Mouse (Mus musculus) left cerebral cortex, postnatal 36 days (tissue): ENCODE results near the gene Aldoc. TPM values are rescaled to one million over a fixed set of nuclear protein-coding genes. Genes with fewer than 3 reads are reported as not detected.
A peak's percentile ranks its signal among the peaks of the same experiment; 100 is the strongest.

Source experiments
- DNase-seq, 2 experiments: peaks; one replicate each; pipeline ENCODE4 v3.0.0; 2021 to 2022; ENCODE audit warnings: low spot score in 2 of 2, mixed read lengths in 1 of 2
- intact Hi-C: fragments of 180-260 bp; cut with DNase I; formaldehyde crosslinking; loops from one replicate; pipeline ENCODE4 v1.15.1; 2025
- total RNA-seq, 2 experiments: library from RNA; stranded (reverse); gene quantifications; 2 replicates each; pipeline ENCODE4 v1.2.3; 2021

Gene Aldoc
- total RNA-seq, 2 experiments from 2014 or later = 746 to 852 TPM

DNA sequence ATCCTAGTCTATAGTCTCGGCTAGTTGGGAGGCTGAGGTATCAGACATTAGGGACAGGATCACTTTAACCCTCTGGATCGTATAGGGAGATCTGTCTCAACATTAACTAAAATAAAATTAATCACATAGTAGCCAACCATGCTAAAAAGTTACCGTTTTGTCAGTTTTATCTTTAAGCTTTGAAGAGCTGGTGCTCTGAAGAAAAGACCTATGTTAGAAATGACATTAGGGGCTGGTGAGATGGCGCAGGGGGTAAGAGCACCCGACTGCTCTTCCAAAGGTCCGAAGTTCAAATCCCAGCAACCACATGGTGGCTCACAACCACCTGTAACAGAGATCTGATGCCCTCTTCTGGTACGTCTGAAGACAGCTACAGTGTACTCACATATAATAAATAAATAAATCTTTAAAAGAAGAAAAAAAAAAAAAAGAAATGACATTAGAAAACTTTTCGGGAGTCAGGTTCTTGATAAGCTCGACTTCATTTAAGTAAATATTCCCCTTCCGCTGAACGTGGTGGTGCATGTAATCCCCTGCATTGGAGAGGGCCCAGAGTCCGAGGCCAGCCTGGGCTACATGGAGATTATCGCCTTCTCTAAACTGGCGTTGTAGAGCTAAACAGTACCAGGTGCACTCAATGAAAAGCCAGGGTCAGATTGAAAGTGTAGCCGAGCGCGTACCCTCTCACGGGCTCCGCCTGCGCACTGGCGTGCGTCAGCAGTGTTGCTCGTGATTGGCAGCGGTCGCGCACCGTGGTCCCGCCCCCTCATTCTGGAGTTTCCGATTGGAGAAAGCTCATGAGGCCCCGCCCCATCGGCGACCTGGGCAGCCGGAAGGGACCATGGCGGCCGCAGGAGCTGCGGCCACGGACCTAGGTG is 5.1 kb downstream of the Aldoc start, which contains the start of gene Pigs:
TSS of gene Pigs (plus strand) at position 782 of the 878 bp plus-strand sequence.
- intact Hi-C loops = loop anchor here (5.0 kb wide), 1 partner anchor 66 kb away; the partner anchor contains the start of gene 2610507B11Rik
- DNase-seq = peak; percentile 93 to 95

DNA sequence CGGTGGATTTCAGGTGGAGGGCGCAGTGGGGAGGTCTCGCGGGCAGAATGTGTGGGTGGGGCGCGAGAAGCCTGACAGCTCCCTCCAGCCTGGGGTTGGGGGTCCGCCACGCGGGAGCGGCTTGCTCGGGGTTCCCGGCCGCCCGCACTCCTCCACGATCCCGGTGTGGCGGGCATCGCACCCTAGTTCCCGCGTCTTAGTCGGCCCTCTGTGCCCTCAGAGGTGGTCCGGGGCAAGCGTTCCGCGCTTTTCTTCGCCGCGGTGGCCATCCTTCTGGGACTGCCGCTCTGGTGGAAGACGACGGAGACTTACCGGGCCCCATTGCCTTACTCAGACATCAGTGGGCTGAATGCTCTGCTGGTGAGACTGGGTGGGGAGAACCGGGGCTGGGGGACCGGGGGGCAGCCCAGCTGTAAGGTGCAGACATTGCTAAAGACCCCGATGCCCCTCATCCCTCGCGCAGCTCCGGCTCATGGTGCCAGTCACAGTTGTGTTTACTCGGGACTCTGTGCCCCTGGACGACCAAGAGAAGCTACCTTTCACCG is 5.8 kb downstream of the Aldoc start:
- intact Hi-C loops = loop anchor here (5.0 kb wide), 1 partner anchor 66 kb away; the partner anchor contains the start of gene 2610507B11Rik
- no peak for DNase-seq

DNA sequence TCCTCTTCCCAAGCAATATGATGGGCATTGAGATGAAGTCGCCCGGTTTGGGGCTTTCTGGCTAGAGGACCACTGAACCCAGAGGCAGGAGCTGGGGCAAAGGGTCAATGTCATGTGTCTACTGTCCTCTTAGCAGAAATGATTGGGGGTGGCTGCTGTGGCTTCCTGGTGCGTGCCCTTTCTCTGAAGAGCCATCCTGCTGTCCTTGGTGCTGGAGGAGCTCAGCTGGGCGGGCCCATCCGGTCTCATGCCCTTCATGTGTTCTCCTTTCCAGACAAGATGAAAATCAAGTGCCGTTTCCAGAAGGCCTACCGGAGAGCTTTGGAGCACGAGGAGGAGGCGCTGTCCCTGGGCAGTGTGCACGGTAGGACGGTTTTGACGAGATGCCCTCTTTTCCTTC is 9.9 kb downstream of the Aldoc start:
- no peak for DNase-seq
- intact Hi-C loops = no loop called here

DNA sequence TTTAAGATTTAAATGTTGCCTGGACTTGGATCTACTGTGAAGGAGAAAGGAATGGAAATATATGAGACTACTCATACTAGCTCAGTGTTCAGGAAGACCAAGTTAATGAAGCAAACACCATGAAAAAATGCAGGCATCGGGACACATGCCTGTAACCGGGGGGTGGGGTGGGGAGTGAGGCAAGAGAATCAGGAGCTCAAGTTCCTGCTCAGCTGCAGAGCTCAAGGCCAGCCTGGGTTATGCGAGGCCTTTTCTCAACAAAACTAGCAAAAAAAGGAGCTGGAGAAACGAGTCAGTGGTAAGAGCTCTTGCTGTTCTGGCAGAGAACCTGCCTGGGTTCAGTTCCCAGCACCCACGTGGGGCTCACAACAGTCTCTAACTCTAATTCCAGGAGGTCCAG is 11.2 kb downstream of the Aldoc start:
- DNase-seq = no peak
- intact Hi-C loops = no loop called here

GRCm38 (mm10) chr11:78337040-78337439 is 14.3 kb downstream of the Aldoc start:
- no peak for DNase-seq

GRCm38 (mm10) chr11:78341702-78342101 is 18.9 kb downstream of the Aldoc start:
- intact Hi-C loops = loop anchor here (5.0 kb wide), 1 partner anchor 69 kb away; no protein-coding TSS in a partner anchor

More at GRCm38 (mm10) chr11:78337040-78337439, 14.3 kb downstream of the Aldoc start:
- intact Hi-C loops = loop anchor here (5.0 kb wide), 1 partner anchor 50 kb away; no protein-coding TSS in a partner anchor

GRCm38 (mm10) chr11:78343381-78344327 is 20.9 kb downstream of the Aldoc start, which contains the start of gene Unc119:
TSS of gene Unc119 (plus strand) at chr11:78343482.
- intact Hi-C loops = loop anchor here (5.0 kb wide), 1 partner anchor 71 kb away; no protein-coding TSS in a partner anchor
- DNase-seq = peak; percentile 71 to 73

More at GRCm38 (mm10) chr11:78341702-78342101, 18.9 kb downstream of the Aldoc start:
- no peak for DNase-seq

DNA sequence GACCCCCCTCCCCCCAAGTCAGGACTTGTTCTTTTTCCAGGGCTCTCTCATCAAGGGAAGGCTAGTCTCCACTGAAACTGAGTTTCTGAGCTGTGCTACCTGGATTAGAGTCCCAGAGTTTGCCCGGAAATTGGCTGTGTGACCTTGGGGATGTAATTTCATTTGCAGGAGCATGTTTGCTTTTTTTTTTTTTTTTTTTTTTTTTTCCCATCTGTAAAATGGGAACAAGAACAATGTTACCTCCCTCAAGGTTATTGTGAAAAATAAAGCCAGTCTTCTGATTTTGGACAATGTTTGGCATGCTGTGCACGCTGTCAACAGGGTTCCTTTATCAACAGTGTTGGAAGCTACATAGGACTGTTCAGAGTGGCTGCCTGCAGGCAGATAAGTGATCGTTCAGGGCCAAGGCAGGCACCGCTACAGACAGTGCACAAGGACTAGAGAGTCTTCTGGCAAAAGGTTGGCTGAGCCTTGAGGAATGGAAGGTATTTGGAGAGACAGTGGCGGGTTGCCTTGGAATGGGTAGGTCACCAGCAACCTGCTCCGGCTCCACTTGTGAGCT is 21.6 kb downstream of the Aldoc start:
- intact Hi-C loops = loop anchor here (5.0 kb wide), 1 partner anchor 72 kb away; no protein-coding TSS in a partner anchor
- no peak for DNase-seq

GRCm38 (mm10) chr11:78344890-78345715 is 22.3 kb downstream of the Aldoc start:
- no peak for DNase-seq
- intact Hi-C loops = loop anchor here (5.0 kb wide), 1 partner anchor 73 kb away; no protein-coding TSS in a partner anchor

- DNase-seq = no peak
- intact Hi-C loops = no loop called here
These were observed 23.0 kb downstream of the Aldoc start for GRCm38 (mm10) chr11:78345801-78346200.

DNA sequence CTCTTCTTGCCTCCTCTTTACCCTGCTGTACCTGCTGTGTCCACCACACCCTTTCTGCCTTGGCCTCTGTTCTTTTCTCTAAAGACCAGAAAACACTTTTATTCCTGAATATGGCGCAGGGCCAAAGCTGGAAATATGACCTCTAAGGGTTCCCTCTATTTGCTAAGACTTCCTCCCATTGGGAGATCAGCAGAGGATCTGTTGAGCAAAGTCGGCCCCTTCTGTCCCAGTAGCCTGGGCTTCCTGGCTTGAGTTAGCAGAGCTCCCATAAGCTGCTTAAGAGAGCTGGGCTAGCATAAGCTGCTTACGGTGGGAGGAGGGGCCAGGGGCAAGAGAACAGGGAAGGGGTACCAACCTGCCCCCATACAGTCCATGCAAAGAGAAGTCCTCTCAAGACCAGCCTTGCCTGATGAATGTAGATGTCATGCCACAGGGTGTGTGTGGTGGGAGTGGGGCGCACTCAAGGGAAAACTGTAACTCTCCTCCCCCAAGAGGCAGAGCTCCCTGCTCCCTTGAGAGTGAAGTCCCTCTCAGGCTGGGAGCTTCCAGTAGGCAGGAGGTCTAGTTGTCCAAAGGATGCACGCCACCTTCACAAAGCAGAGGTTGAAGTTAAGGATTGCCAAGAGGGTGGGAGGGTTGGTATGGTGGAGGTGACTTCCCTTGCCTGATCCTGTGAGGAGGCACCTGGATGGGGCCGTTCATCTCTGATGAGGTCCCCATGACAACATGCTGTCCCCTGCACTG is 23.7 kb downstream of the Aldoc start:
- DNase-seq = no peak
- intact Hi-C loops = no loop called here

- intact Hi-C loops = no loop called here
These were observed 24.4 kb downstream of the Aldoc start for GRCm38 (mm10) chr11:78347070-78347754.

DNA sequence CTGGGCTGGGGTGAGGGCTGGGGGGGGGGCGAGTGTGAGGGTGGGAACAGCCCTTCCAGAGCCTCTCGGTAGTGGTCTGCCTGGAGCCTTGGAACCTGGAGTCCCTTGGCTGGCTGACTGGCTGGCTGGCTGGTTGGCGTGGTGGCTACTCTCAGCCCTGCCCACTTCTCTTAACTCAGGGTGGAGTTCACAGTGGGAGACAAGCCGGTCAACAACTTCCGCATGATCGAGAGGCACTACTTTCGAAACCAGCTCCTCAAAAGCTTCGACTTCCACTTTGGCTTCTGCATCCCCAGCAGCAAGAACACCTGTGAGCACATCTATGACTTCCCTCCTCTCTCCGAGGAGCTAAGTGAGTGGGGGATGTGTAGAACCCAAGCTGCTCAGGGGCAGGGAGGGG is 25.1 kb downstream of the Aldoc start:
- intact Hi-C loops = no loop called here
- DNase-seq = no peak

More at GRCm38 (mm10) chr11:78347070-78347754, 24.4 kb downstream of the Aldoc start:
- DNase-seq = peak in 1 of 2 experiments; percentile 41

- no peak for DNase-seq
- intact Hi-C loops = no loop called here
These were observed 25.7 kb downstream of the Aldoc start for GRCm38 (mm10) chr11:78348474-78348873.

DNA sequence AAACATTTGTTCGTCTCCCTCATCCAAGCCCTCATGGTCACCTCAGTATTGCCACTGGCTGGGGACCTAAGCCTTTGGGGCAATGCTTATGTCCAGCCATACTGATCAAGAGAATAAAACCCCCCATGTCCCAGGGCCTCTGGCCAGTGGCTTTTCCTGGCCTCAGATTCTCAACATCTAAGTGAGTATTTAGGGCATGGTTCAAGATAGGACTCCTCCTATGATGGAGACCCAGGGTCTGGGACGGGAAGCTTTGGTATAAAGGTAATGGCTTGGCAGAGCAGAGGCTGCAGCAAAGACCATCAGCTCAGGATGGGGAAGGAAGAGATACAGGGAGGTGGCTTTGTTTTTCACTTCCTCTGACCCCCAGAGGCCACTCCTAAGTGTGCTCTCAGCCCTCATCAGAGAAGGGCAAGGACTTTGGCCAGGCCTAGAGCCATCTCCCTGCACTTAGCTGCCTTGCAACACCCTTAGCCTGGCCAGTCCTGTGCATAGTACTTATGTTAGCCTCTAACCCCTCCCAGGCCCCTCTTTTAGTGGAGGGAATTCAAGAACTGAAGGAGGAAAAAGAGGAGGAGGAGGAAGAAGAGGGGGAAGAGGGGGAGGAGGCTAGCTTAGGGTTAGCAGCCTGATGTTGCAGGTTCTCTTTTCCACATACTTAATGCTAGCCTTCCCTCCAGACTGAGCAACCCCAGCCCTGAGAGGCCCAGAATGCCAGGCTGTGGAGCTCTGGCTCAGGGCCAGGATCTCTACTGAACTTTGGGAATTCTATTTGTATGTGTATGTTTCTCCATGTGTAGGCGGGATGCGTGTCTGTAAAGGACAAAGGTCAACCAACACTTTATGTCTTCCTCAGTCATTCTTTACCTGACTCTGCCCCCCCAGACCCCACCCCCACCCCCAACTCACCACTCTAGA is 26.9 kb downstream of the Aldoc start:
- DNase-seq = no peak
- intact Hi-C loops = no loop called here

DNA sequence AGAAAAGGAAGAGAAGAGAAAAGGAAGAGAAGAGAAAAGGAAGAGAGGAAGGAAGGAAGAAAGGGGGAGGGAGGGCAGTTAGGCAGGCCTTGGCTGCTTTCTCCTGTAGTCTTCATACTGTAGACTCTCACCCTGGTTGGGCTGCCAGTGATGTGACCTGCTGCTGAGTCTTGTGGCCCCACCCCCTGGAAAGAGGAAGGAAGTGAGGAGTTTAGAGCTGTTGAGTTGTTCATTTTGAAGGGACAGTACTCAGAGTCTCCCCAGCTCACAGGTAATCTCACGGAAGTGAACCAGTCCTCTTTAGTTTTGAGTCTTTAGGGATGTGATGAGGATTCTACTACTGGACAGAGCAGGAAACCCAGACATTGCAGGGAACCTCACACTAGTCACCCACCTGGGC is 30.3 kb downstream of the Aldoc start:
- intact Hi-C loops = no loop called here
- DNase-seq = no peak
